Mouse (Mus musculus) kidney, embryonic 14.5 days (tissue): ENCODE measurements around the gene Mageb1. TPM values are rescaled to one million over a fixed set of nuclear protein-coding genes. Genes with fewer than 3 reads are reported as not detected.
"Not testable (repeated sequence)": the region's sequence is repeated elsewhere in the genome, so short reads cannot be mapped to it uniquely, and the experiment has no call there.

Experiments
- ATAC-seq: fragments of 200-750 bp; cut with Nextera tagmentation; 2 replicates; pipeline ENCODE4 v1.8.0; 2017; ENCODE audit warnings: moderate number of reproducible peaks, mild to moderate bottlenecking, moderate TSS enrichment, moderate library complexity; ENCODE audit not compliant: low FRiP score, low TSS enrichment
- H3K27ac ChIP-seq: fragments of 300-500 bp; sonication (generic); 2 replicates; pipeline ENCODE4 v1.5.1; 2014; ENCODE audit warnings: low read depth, mild to moderate bottlenecking, low read length, moderate library complexity, mixed read lengths
- H3K27me3 ChIP-seq: fragments of 300-500 bp; sonication (generic); 2 replicates; pipeline ENCODE4 v1.6.1; 2014; ENCODE audit warnings: mild to moderate bottlenecking, low read length; ENCODE audit not compliant: control insufficient read depth, insufficient read depth
- H3K36me3 ChIP-seq: fragments of 300-500 bp; sonication (generic); 2 replicates; pipeline ENCODE4 v1.6.1; 2014; ENCODE audit warnings: low read length, mixed read lengths; ENCODE audit not compliant: control insufficient read depth, insufficient read depth
- H3K4me1 ChIP-seq: fragments of 300-500 bp; sonication (generic); 2 replicates; pipeline ENCODE4 v1.6.1; 2014; ENCODE audit warnings: low read length, mixed read lengths; ENCODE audit not compliant: control insufficient read depth, insufficient read depth
- H3K4me2 ChIP-seq: fragments of 300-500 bp; sonication (generic); replicated peaks from 2 replicates; pipeline ENCODE4 v1.6.1; 2014; ENCODE audit warnings: low read depth, mild to moderate bottlenecking, low read length
- H3K4me3 ChIP-seq: fragments of 300-500 bp; sonication (generic); 2 replicates; pipeline ENCODE4 v1.5.1; 2014; ENCODE audit warnings: mild to moderate bottlenecking, low read length
- H3K9ac ChIP-seq: fragments of 300-500 bp; sonication (generic); 2 replicates; pipeline ENCODE4 v1.6.1; 2014; ENCODE audit warnings: low read depth, mild to moderate bottlenecking, low read length, moderate library complexity
- H3K9me3 ChIP-seq: fragments of 300-500 bp; sonication (generic); 2 replicates; pipeline ENCODE4 v1.6.1; 2016; ENCODE audit warnings: low read length; ENCODE audit not compliant: control insufficient read depth
- WGBS: fragments of 180-500 bp; shearing (Covaris S2); extraction: QIAGEN DNeasy Blood & Tissue Kit; methylation state at CpG from one replicate; pipeline ENCODE4 v1.1.7; 2014; 5-methylcytosine and 5-hydroxymethylcytosine counted together
- polyA plus RNA-seq: library from polyadenylated mRNA; unstranded; fragments of >200 nt; fragmentation: Nextera tagmentation; extraction: Ambion mirVana; gene quantifications from 2 replicates; pipeline ENCODE4 v1.2.1, GENCODE M21; 2014

The Mageb1 gene
- not detected in 2 replicates for polyA plus RNA-seq

DNA sequence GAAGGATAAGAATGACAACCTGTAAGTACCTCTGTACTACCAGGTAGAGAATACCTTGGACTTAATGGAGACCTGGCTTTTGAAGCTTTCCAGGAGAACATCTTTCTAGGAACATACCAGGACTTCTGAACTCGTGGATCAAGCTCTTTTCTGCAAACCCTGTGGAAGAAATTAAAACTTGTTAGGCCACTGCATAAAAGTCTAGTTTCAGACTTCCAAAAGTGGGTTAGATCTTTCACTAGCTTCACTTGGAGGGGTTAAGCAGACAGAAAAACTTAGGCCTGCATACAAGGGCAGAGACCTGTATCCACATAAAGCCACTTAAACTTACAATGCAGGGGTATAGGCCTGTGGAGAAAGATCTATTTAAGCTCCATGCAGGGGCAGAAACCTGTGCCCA lies at the start of gene Mageb1:
Mageb1 (minus strand) TSS at position 101 of the 400 bp plus-strand sequence.
- H3K9ac ChIP-seq, ATAC-seq, H3K4me2 ChIP-seq, H3K27me3 ChIP-seq, H3K27ac ChIP-seq, H3K9me3 ChIP-seq, H3K4me1 ChIP-seq, H3K36me3 ChIP-seq, H3K4me3 ChIP-seq: not testable (repeated sequence)
- WGBS = 43% methylated on average over 1 of the region's 1 CpGs

Other genes starting within 250 kb of the Mageb1 start
- gene Mageb5, start 233.3 kb downstream of the Mageb1 start, polyA plus RNA-seq = not detected in 2 replicates